Mouse (Mus musculus) 3T3-L1 (cell line): ENCODE measurements around the gene Olfr1180.
"Not testable (repeated sequence)": the region's sequence is repeated elsewhere in the genome, so short reads cannot be mapped to it uniquely, and the experiment has no call there.

Experiments used
- DNase-seq: peaks from one replicate; pipeline ENCODE4 v3.0.0-alpha.2; 2015; ENCODE audit warnings: low read depth, low spot score

Olfr1180 gene

DNA sequence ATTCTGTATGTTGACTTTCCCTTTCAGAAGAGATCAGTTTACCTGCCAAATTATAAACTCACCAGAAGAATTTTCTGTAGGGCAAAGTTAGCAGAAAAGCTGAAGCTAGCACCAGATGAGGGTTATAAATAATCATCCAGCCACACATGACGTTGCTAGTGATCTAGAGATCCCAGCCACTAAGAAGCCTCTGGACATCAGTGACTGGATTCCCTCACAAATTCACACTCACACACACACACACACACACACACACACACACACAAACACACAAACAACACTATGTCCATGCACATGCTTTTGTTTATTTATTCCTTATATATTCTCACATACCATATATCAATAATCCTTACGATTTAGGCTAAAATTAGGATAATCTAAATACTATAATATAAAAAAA lies at the start of gene Olfr1180:
Olfr1180 (minus strand) TSS at position 101 of the 400 bp plus-strand sequence.
- DNase-seq = no peak

GRCm38 (mm10) chr2:88454567-88454966 lies 35.6 kb upstream of the Olfr1180 start, which contains the start of gene Olfr1183:
Olfr1183 (plus strand) TSS chr2:88454867.
- not testable (repeated sequence) for DNase-seq

DNA sequence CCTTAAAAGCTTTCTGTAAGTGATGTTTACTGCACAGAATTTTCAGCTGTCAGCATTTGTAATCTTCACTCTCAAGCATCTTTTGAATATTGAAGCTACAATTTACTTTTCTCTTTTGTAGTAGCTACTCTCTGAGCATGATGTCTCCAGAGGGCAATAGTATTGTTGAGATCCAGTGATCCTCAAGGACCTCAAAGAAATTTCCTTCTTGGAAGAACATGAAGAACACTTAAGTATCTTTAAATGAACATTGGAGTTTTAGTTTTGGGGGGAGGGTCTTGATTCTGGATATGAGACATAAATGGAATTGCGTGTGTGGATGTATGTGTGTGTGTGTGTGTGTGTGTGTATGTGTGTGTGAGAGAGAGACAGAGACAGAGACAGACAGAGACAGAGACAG lies 30.1 kb upstream of the Olfr1180 start, which contains the start of gene Gm13757:
Gm13757 (minus strand) TSS at position 101 of the 400 bp plus-strand sequence.
- DNase-seq = no peak

DNA sequence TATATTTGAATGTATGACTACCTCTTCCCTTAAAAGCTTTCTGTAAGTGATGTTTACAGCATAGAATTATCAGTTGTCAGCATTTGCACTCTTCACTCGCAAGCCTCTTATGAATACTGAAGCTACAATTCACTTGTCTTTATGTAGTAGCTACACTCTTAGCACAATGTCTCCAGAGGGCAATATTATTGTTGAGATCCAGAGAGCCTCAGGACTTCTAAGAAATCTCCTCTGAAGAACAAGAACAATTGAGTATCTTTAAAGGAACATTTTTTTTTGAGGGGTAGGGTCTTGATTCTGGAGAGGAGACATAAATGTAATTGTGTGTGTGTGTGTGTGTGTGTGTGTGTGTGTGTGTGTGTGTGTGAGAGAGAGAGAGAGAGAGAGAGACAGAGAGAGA lies 7.1 kb upstream of the Olfr1180 start, which contains the start of gene Olfr1181:
Olfr1181 (minus strand) TSS at position 101 of the 400 bp plus-strand sequence.
- DNase-seq = no peak

DNA sequence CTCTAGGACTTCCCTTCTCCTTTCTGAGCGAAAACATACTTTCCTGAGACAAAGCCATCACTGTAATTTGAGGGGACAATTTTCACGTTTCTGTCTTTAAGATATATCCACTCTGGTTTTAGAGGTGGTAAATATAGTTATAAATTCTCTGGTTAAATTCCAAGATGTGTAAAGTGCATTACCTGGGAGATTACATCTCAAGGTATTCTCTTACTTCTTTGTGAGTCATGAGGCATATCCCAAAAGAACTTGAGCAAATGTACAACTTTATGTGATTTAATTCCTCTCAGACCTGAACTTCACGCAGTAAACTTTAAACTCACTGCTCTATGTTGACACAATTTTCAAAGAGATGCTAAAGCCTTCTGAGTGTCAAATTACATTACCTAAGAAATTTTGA lies 12.6 kb downstream of the Olfr1180 start, which contains the start of gene Olfr1179:
Olfr1179 (minus strand) TSS at position 101 of the 400 bp plus-strand sequence.
- DNase-seq = no peak

GRCm38 (mm10) chr2:88386762-88387161 lies 32.2 kb downstream of the Olfr1180 start, which contains the start of gene Olfr1178:
Olfr1178 (plus strand) TSS chr2:88387062.
- no peak for DNase-seq
